Mouse (Mus musculus) limb, embryonic 15.5 days (tissue): ENCODE measurements around the gene Nudt17. TPM values are rescaled to one million over a fixed set of nuclear protein-coding genes. Genes with fewer than 3 reads are reported as not detected.
"Not testable (repeated sequence)": the region's sequence is repeated elsewhere in the genome, so short reads cannot be mapped to it uniquely, and the experiment has no call there.

Experiments used
- ATAC-seq: fragments of 200-750 bp; cut with Nextera tagmentation; 2 replicates; pipeline ENCODE4 v1.8.0; 2017; ENCODE audit warnings: low read depth, moderate TSS enrichment; ENCODE audit not compliant: insufficient number of reproducible peaks, low FRiP score, low TSS enrichment
- H3K27ac ChIP-seq: fragments of 300-500 bp; sonication (generic); 2 replicates; pipeline ENCODE4 v1.5.1; 2015; ENCODE audit warnings: moderate library complexity, mild to moderate bottlenecking, inconsistent platforms
- H3K27me3 ChIP-seq: fragments of 300-500 bp; sonication (generic); 2 replicates; pipeline ENCODE4 v1.6.1; 2015; ENCODE audit warnings: inconsistent platforms
- H3K36me3 ChIP-seq: fragments of 300-500 bp; sonication (generic); 2 replicates; pipeline ENCODE4 v1.6.1; 2015; ENCODE audit warnings: inconsistent platforms
- H3K4me1 ChIP-seq: fragments of 300-500 bp; sonication (generic); 2 replicates; pipeline ENCODE4 v1.6.1; 2015; ENCODE audit warnings: inconsistent platforms
- H3K4me2 ChIP-seq: fragments of 300-500 bp; sonication (generic); 2 replicates; pipeline ENCODE4 v1.6.1; 2015; ENCODE audit warnings: mild to moderate bottlenecking, inconsistent platforms
- H3K4me3 ChIP-seq: fragments of 300-500 bp; sonication (generic); 2 replicates; pipeline ENCODE4 v1.5.1; 2015; ENCODE audit warnings: mild to moderate bottlenecking, inconsistent platforms
- H3K9ac ChIP-seq: fragments of 300-500 bp; sonication (generic); 2 replicates; pipeline ENCODE4 v1.6.1; 2015; ENCODE audit warnings: inconsistent platforms
- H3K9me3 ChIP-seq: fragments of 300-500 bp; sonication (generic); 2 replicates; pipeline ENCODE4 v1.6.1; 2016; ENCODE audit warnings: inconsistent platforms
- WGBS: fragments of 180-500 bp; shearing (Covaris S2); methylation state at CpG from one replicate; pipeline ENCODE4 v1.1.7; 2015; 5-methylcytosine and 5-hydroxymethylcytosine counted together
- polyA plus RNA-seq: library from polyadenylated mRNA; unstranded; fragments of >200 nt; fragmentation: Nextera tagmentation; extraction: Ambion mirVana; gene quantifications from 2 replicates; pipeline ENCODE4 v1.2.1, GENCODE M21; 2015

Gene Nudt17
- 16.8 and 17.9 TPM in 2 replicates for polyA plus RNA-seq

DNA sequence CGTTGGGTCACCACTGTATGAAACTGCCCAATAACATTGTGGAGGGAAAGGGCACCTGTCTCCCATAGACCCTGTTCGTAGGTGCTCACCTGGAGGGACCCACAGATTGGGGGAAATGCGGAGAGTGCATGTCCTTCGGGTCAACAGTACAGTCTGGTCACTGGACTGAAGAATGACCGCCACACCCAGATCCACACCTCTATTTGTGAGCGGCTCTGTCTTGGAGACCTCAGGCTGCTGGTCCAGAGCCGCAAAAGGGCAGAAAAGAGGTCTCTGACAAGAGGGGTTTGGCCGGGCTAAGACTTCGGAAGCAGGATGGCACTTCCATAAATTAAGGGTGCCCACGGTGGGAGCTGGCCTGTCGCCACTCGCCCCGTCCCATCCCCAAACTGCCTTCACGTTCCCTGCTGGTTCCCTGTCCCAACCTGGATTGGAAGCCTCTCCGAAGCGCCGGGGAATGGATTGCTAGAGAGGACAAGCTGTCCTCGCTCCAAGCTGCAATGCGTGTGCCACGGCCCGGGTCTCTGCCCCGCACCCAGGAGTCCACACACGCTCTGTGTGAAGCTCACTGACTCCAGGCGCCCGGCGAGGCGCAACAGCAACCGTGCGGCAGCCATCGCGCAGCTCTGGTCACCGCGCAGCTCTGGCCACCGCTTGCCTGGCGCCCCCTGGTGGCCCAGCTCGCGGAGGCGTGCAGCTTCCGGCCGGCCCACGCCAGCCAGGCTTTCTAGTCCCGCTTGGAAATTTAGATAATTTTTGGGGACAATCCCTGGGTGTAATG, at the start of gene Nudt17:
Gene Nudt17, minus strand, starts transcription at position 660 of the 781 bp plus-strand sequence.
- Histone ChIP-seq H3K9me3 (no peaks in the 10 kb centered on the region), H3K27ac (no peak within 1 kb of the TSS), H3K4me3 (peak within 1 kb of the TSS; percentile 53), H3K9ac (peak within 1 kb of the TSS; percentile 48; the same call in 1 of the 2 replicates), H3K4me2 (peak within 1 kb of the TSS; percentile 97), H3K36me3 (peaks cover 61% of the 10 kb centered on the region), H3K4me1 (peaks cover 11% of the 10 kb centered on the region), H3K27me3 (0 out of 2 replicates have a peak, but pooled peaks cover 4% of the 10 kb centered on the region)
- WGBS, result 5% methylated on average over 41 of the region's 42 CpGs
- peak; percentile 68 for ATAC-seq

- Histone ChIP-seq H3K36me3 (peaks cover 8% of the 10 kb centered on the region; the same call in 1 of the 2 replicates), H3K9ac (no peak overlapping the region), H3K27me3 (no peaks in the 10 kb centered on the region), H3K4me1 (no peaks in the 10 kb centered on the region), H3K27ac (no peak overlapping the region), H3K9me3 (no peaks in the 10 kb centered on the region), H3K4me2 (no peak overlapping the region), H3K4me3 (no peak overlapping the region)
- ATAC-seq, result no peak
- WGBS, result 75% methylated on average over 7 of the region's 7 CpGs
Measured at GRCm38 (mm10) chr3:96757691-96758090, 49.3 kb upstream of the Nudt17 start.

DNA sequence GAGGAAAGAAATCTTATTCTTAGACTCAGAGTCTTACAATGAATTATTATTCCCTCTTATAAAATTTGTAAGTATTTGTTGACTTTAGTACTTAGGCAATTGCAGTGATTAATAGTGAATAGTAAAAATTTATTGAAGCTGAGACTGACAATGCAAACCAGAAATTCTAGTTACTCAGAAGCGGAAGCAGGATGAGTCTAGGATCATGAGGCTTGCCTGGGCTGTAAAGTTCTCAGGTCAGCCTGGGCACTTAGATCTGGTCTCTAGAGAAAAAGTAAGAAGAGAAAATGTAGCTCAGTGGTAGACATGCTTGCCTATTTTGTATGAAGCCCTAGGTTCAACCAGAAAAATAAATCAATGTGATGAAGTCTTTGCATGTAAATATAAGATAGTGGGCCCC, 47.6 kb upstream of the Nudt17 start:
- peaks cover 8% of the 10 kb centered on the region; the same call in 1 of the 2 replicates for H3K36me3 ChIP-seq
- H3K9ac ChIP-seq, result no peak overlapping the region
- H3K9me3 ChIP-seq, result no peaks in the 10 kb centered on the region
- no peaks in the 10 kb centered on the region for H3K4me1 ChIP-seq
- 80% methylated on average over 1 of the region's 1 CpGs for WGBS
- H3K4me3 ChIP-seq, result no peak overlapping the region
- ATAC-seq, result no peak
- H3K27ac ChIP-seq, result no peak overlapping the region
- no peaks in the 10 kb centered on the region for H3K27me3 ChIP-seq
- H3K4me2 ChIP-seq, result no peak overlapping the region

DNA sequence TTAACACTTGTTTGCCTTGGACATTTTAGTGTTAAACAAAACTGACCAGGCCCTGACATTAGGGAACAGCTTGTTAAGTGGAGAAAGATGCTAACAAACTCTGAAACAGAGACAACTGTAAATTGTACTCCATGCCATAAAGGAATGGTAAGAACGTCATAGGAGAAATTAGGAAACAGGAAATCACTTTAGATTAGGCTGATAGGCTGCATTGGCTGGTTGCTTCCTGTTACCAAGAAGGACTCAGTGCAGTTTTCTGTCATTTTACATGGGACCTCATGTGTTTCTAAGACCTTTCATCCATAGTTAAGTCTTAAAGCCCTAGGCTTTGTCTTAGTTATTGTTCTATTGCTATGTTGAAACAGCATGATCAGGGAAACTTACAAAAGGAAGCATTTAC, 38.5 kb upstream of the Nudt17 start:
- H3K9ac ChIP-seq, result no peak overlapping the region
- no peak overlapping the region for H3K27ac ChIP-seq
- no peaks in the 10 kb centered on the region for H3K27me3 ChIP-seq
- no peak overlapping the region for H3K4me3 ChIP-seq
- no peaks in the 10 kb centered on the region for H3K9me3 ChIP-seq
- H3K4me1 ChIP-seq, result no peaks in the 10 kb centered on the region
- H3K4me2 ChIP-seq, result no peak overlapping the region
- WGBS, result 51% methylated on average over 1 of the region's 1 CpGs
- ATAC-seq, result no peak
- no peaks in the 10 kb centered on the region for H3K36me3 ChIP-seq

- Histone ChIP-seq H3K27me3 (no peaks in the 10 kb centered on the region), H3K4me2 (no peak overlapping the region), H3K9me3 (no peaks in the 10 kb centered on the region), H3K4me1 (no peaks in the 10 kb centered on the region), H3K27ac (no peak overlapping the region), H3K36me3 (no peaks in the 10 kb centered on the region), H3K9ac (no peak overlapping the region), H3K4me3 (no peak overlapping the region)
- 94% methylated on average over 3 of the region's 3 CpGs for WGBS
- ATAC-seq, result no peak
Measured at GRCm38 (mm10) chr3:96744348-96744747, 36.0 kb upstream of the Nudt17 start.

GRCm38 (mm10) chr3:96740279-96740678, 31.9 kb upstream of the Nudt17 start:
- H3K36me3 ChIP-seq, ATAC-seq, H3K27ac ChIP-seq, H3K27me3 ChIP-seq, H3K4me3 ChIP-seq, H3K4me2 ChIP-seq, H3K9ac ChIP-seq, H3K9me3 ChIP-seq, H3K4me1 ChIP-seq: not testable (repeated sequence)

- no peak overlapping the region for H3K9ac ChIP-seq
- H3K4me3 ChIP-seq, result no peak overlapping the region
- no peak for ATAC-seq
- no peak overlapping the region for H3K27ac ChIP-seq
- H3K36me3 ChIP-seq, result no peaks in the 10 kb centered on the region
- no peaks in the 10 kb centered on the region for H3K9me3 ChIP-seq
- WGBS, result 83% methylated on average over 1 of the region's 1 CpGs
- no peak overlapping the region for H3K4me2 ChIP-seq
- H3K4me1 ChIP-seq, result peaks cover 3% of the 10 kb centered on the region; the same call in 1 of the 2 replicates
- H3K27me3 ChIP-seq, result no peaks in the 10 kb centered on the region
Measured at GRCm38 (mm10) chr3:96737995-96738394, 29.6 kb upstream of the Nudt17 start.

DNA sequence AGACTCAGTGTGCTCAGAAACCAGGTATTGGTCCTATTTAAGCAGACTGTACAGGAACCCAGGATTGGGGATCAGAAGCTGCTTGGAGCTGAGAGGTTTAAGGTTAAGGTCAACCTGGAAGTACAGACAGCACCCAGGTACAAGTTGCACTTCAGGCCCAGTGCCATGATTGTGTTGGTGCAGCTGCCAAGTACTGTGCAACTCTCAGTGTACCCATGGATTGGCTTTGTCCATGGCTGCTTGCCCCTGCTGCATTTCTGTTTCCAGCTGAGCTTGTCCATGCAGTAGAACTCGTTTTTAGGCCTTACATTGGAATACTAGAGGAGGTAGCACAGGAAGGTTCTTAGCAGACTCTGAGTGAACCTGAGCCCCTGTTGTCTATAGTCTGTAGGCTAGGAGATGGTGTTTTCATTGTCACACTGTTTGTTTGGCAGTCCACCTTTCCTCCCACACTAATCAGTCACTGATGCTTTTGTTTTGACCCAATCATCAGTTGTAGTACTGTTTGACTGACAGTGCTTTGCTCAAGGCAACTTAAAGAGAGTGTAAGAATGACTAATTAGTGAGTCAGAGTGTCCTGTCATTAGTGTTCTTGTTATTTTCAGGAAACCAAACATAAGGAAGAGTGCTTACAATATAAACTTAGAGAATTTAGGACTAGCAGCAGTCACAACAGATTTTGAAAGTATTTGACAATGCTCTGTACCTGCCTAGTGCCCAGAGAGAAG, 28.8 kb upstream of the Nudt17 start:
- WGBS, result 47% methylated on average over 1 of the region's 1 CpGs
- peaks cover 3% of the 10 kb centered on the region; the same call in 1 of the 2 replicates for H3K4me1 ChIP-seq
- H3K9me3 ChIP-seq, result no peaks in the 10 kb centered on the region
- no peaks in the 10 kb centered on the region for H3K36me3 ChIP-seq
- H3K27ac ChIP-seq, result no peak overlapping the region
- H3K27me3 ChIP-seq, result no peaks in the 10 kb centered on the region
- ATAC-seq, result no peak
- no peak overlapping the region for H3K9ac ChIP-seq
- H3K4me3 ChIP-seq, result no peak overlapping the region
- H3K4me2 ChIP-seq, result no peak overlapping the region

DNA sequence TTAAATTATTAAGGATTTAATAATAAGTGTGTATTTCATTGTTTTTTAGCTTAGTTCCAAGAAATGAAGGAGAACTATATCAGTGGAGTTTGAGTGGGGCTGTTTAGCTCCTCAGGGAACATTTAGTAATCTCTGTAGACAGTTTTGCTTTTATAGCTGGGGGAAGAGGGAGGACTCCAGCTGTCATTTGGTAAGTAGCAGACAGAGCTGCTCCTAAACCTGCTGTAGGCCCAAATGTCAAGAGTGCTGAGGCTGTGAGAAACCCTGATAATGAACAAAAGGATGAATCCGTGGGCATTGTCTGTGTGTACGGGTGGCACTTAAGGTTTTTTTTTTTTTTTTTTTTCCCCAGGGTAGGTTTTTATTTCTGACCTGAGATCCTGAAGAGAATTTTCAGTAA, 26.8 kb upstream of the Nudt17 start:
- H3K4me2 ChIP-seq, result no peak overlapping the region
- 90% methylated on average over 2 of the region's 2 CpGs for WGBS

GRCm38 (mm10) chr3:96733984-96734383, 25.6 kb upstream of the Nudt17 start:
- H3K27me3 ChIP-seq, result no peaks in the 10 kb centered on the region
- H3K4me1 ChIP-seq, result peaks cover 5% of the 10 kb centered on the region
- ATAC-seq, result no peak
- H3K4me3 ChIP-seq, result no peak overlapping the region
- no peak overlapping the region for H3K9ac ChIP-seq
- WGBS, result 94% methylated on average over 1 of the region's 1 CpGs
- H3K27ac ChIP-seq, result no peak overlapping the region
- no peaks in the 10 kb centered on the region for H3K36me3 ChIP-seq
- H3K4me2 ChIP-seq, result no peak overlapping the region
- H3K9me3 ChIP-seq, result no peaks in the 10 kb centered on the region

More for the DNA sequence above, 26.8 kb upstream of the Nudt17 start:
- ATAC-seq, result no peak
- H3K9ac ChIP-seq, result no peak overlapping the region
- peaks cover 3% of the 10 kb centered on the region; the same call in 1 of the 2 replicates for H3K4me1 ChIP-seq
- H3K27ac ChIP-seq, result no peak overlapping the region
- H3K36me3 ChIP-seq, result no peaks in the 10 kb centered on the region
- no peaks in the 10 kb centered on the region for H3K9me3 ChIP-seq
- no peaks in the 10 kb centered on the region for H3K27me3 ChIP-seq
- H3K4me3 ChIP-seq, result no peak overlapping the region

DNA sequence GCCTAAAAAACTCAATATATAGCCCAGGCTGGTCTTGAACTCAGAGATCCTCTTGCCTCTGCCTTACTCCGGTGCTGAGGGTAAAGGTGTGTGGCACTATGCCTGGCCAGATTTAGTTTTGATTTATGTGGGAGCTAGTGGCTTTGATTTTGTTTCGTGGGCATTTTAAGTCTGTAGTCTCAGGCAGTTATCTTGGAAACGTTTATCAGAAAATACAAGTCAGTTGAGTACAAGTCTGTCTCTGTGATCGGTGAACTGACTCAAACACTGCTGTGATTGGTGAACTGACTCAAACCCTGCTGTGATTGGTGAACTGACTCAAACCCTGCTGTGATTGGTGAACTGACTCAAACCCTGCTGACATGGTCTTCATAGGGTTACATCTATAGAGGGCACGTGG, 22.4 kb upstream of the Nudt17 start:
- H3K4me3 ChIP-seq, result no peak overlapping the region
- no peak overlapping the region for H3K9ac ChIP-seq
- H3K4me1 ChIP-seq, result peaks cover 14% of the 10 kb centered on the region
- H3K27ac ChIP-seq, result no peak overlapping the region
- 82% methylated on average over 5 of the region's 5 CpGs for WGBS
- H3K36me3 ChIP-seq, result no peaks in the 10 kb centered on the region
- no peak for ATAC-seq
- H3K4me2 ChIP-seq, result no peak overlapping the region
- H3K9me3 ChIP-seq, result no peaks in the 10 kb centered on the region
- H3K27me3 ChIP-seq, result no peaks in the 10 kb centered on the region

GRCm38 (mm10) chr3:96729403-96729784, 21.0 kb upstream of the Nudt17 start:
- 43% methylated on average over 3 of the region's 3 CpGs for WGBS
- H3K36me3 ChIP-seq, result no peaks in the 10 kb centered on the region
- H3K9me3 ChIP-seq, result no peaks in the 10 kb centered on the region
- H3K4me1 ChIP-seq, result peaks cover 14% of the 10 kb centered on the region
- H3K9ac ChIP-seq, result no peak overlapping the region
- H3K4me3 ChIP-seq, result no peak overlapping the region
- no peak overlapping the region for H3K27ac ChIP-seq
- no peaks in the 10 kb centered on the region for H3K27me3 ChIP-seq
- no peak overlapping the region for H3K4me2 ChIP-seq
- ATAC-seq, result no peak
